Mouse (Mus musculus) liver, embryonic 11.5 days (tissue): ENCODE measurements around the gene Atg4a. TPM values are rescaled to one million over a fixed set of nuclear protein-coding genes. Genes with fewer than 3 reads are reported as not detected.

Experiments
- ATAC-seq: fragments of 200-750 bp; cut with Nextera tagmentation; replicated peaks from 2 replicates; pipeline ENCODE4 v1.8.0; 2017; ENCODE audit warnings: moderate number of reproducible peaks, mild to moderate bottlenecking, moderate TSS enrichment, moderate library complexity; ENCODE audit not compliant: low FRiP score
- DNase-seq: peaks from one replicate; pipeline ENCODE4 v3.0.0-alpha.2; 2017; ENCODE audit warnings: low spot score
- H3K27ac ChIP-seq: fragments of 300-500 bp; sonication (generic); 2 replicates; pipeline ENCODE4 v1.5.1; 2014; ENCODE audit warnings: mild to moderate bottlenecking, low read depth, low read length, control low read depth
- H3K27me3 ChIP-seq: fragments of 300-500 bp; sonication (generic); replicated peaks from 2 replicates; pipeline ENCODE4 v1.6.1; 2014; ENCODE audit warnings: low read length, mixed read lengths; ENCODE audit not compliant: control insufficient read depth, insufficient read depth
- H3K36me3 ChIP-seq: fragments of 300-500 bp; sonication (generic); 2 replicates; pipeline ENCODE4 v1.6.1; 2014; ENCODE audit warnings: mild to moderate bottlenecking, low read length, moderate library complexity, mixed read lengths; ENCODE audit not compliant: control insufficient read depth, insufficient read depth
- H3K4me1 ChIP-seq: fragments of 300-500 bp; sonication (generic); replicated peaks from 2 replicates; pipeline ENCODE4 v1.6.1; 2014; ENCODE audit warnings: low read length, mixed read lengths; ENCODE audit not compliant: control insufficient read depth, insufficient read depth
- H3K4me2 ChIP-seq: fragments of 300-500 bp; sonication (generic); 2 replicates; pipeline ENCODE4 v1.6.1; 2014; ENCODE audit warnings: mild to moderate bottlenecking, control low read depth, moderate library complexity
- H3K4me3 ChIP-seq: fragments of 300-500 bp; sonication (generic); 2 replicates; pipeline ENCODE4 v1.5.1; 2014; ENCODE audit warnings: low read depth, low read length, control low read depth
- H3K9ac ChIP-seq: fragments of 300-500 bp; sonication (generic); 2 replicates; pipeline ENCODE4 v1.6.1; 2014; ENCODE audit warnings: low read depth, low read length, control low read depth
- H3K9me3 ChIP-seq: fragments of 300-500 bp; sonication (generic); 2 replicates; pipeline ENCODE4 v1.6.1; 2016; ENCODE audit warnings: low read length, inconsistent platforms, mixed read lengths; ENCODE audit not compliant: control insufficient read depth
- WGBS: fragments of 180-500 bp; shearing (Covaris S2); extraction: QIAGEN DNeasy Blood & Tissue Kit; methylation state at CpG from one replicate; pipeline ENCODE4 v1.1.7; 2014; 5-methylcytosine and 5-hydroxymethylcytosine counted together
- polyA plus RNA-seq: library from polyadenylated mRNA; unstranded; fragments of >200 nt; fragmentation: Nextera tagmentation; extraction: Ambion mirVana; gene quantifications from 2 replicates; pipeline ENCODE4 v1.2.1, GENCODE M21; 2014

Atg4a gene
- polyA plus RNA-seq, 1 experiment from 2014 or later, result 19.6 TPM

DNA sequence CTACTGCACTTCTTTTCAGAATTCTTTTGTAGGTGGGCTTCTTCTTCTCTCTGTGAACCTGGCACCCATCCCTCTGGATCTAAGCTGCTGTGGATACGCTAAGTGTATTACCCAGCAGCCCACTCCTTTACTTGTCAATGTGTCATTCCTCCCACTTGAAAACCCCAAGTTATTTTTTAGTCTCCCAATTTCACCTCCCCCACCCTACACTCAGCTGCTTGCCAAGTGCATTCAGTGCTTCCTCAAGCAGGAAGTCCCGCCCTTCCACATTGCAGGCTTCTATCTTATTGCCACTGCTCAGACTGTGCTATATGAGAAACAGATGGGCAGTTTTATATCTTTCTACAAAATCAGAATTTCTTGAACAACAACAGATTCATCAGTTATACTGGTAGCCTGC, 22.8 kb downstream of the Atg4a start:
- WGBS, result 63% methylated on average over 2 of the region's 2 CpGs
- Histone ChIP-seq H3K9me3 (no peaks in the 10 kb centered on the region), H3K27me3 (peaks cover 24% of the 10 kb centered on the region), H3K36me3 (no peaks in the 10 kb centered on the region), H3K4me2 (no peak overlapping the region), H3K4me3 (no peak overlapping the region), H3K27ac (no peak overlapping the region), H3K9ac (no peak overlapping the region), H3K4me1 (no peaks in the 10 kb centered on the region)
- no peak for ATAC-seq
- no peak for DNase-seq

DNA sequence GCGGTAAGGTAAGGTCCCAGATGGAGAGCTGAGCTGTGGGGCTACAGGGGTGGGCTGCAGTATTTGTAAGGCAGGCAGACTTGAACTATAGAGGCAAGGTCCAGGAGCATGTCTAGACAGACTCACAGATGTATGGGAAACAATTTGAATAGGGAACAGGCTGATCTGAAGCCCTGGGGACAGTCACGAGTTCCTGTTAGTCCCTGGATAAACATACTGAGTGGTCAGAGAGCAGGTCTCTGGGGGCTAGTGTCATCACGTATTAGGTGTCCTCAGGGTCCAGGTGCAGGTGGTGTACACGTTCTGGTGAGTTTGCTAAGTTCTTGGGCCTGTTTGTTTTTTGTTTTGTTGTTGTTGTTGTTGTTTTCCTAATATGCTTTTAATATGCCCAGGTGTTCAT, 23.5 kb downstream of the Atg4a start:
- Histone ChIP-seq H3K4me2 (no peak overlapping the region), H3K27me3 (peaks cover 24% of the 10 kb centered on the region), H3K27ac (no peak overlapping the region), H3K9ac (no peak overlapping the region), H3K4me3 (no peak overlapping the region), H3K4me1 (no peaks in the 10 kb centered on the region), H3K9me3 (no peaks in the 10 kb centered on the region), H3K36me3 (no peaks in the 10 kb centered on the region)
- no peak for ATAC-seq
- WGBS, result 65% methylated on average over 4 of the region's 4 CpGs
- no peak for DNase-seq

DNA sequence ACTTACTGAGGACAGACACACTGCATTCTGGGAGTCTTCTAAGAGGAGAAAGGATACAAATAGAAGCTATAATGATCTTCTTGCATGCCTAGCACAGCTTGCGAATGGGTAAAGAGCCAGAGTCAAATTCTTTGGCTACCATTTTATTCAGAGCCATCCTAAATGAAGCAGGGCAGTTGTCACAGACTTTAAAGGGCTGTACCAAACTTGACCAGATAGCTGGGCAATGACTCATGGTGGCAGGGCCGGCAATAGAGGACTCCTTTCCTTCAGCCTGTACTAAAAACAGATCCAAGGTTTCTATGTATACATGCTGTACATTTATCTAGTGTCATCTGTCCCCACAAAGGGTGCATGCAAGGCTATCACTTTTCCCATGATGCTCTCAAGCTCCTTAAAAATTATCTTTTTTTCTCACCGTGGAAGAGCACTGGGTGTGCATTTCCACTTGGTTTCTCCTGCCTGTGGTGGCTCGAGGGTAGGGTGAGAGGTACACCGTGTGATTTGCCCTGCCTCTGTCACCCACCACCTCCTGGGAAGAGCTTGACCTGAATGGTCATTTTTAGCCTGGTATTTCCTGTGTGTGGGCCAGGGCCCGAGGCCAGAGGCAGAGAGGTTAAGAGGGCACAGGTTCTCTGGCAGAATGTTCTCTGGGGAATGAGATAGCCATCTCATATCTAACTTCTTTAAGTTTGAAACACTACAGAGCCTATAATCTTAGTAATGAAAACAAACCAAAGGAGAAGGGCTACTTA, 26.7 kb downstream of the Atg4a start:
- ATAC-seq (no peak; the same call in 1 of the 2 replicates), DNase-seq (no peak)
- Histone ChIP-seq H3K4me2 (no peak overlapping the region), H3K4me1 (no peaks in the 10 kb centered on the region), H3K27me3 (peaks cover 15% of the 10 kb centered on the region), H3K27ac (no peak overlapping the region), H3K9ac (no peak overlapping the region), H3K36me3 (no peaks in the 10 kb centered on the region), H3K9me3 (no peaks in the 10 kb centered on the region), H3K4me3 (no peak overlapping the region)
- WGBS, result 41% methylated on average over 6 of the region's 6 CpGs

DNA sequence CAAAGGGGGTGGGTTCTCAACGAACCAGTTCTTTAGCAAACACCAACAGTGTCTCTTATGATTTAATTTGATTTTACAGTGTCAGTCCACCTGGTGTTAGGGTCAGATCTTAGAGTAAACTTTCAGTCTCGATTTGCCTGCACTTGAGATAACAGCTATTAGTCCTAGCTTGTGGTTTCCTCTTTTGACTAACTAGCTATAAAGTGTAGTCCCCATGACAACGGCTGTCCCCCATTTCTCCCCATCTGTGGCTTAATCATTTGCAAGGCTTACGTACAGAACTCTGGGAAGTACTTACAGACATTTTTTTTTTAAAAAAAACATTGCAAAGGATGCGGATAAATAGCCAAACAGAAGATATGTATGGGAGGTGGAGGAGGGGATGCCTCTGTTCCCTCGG, 28.1 kb downstream of the Atg4a start:
- Histone ChIP-seq H3K9me3 (no peaks in the 10 kb centered on the region), H3K4me1 (no peaks in the 10 kb centered on the region), H3K9ac (no peak overlapping the region), H3K27ac (no peak overlapping the region), H3K4me2 (no peak overlapping the region), H3K27me3 (peaks cover 16% of the 10 kb centered on the region), H3K36me3 (no peaks in the 10 kb centered on the region), H3K4me3 (no peak overlapping the region)
- WGBS, result 55% methylated on average over 6 of the region's 6 CpGs
- DNase-seq, result no peak
- no peak for ATAC-seq

DNA sequence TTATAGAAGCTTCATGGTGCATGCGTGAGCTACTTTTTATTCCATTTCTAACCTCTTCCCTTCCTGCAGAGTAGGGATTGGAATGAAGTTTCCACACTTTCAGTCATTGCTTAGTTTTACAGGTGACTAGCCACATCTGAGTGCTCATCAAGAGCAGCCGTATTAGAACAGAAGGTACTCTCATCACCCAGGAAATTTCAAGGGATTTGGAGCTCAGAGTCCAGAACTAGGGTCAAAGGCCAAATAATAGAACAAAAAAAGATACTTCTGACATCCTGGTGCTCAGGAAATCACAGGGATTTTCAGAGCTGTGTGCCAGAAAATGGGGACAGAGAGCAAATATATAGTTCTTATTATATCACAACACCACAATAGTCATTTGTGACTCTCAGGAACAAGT, 28.5 kb downstream of the Atg4a start:
- Histone ChIP-seq H3K36me3 (no peaks in the 10 kb centered on the region), H3K9me3 (no peaks in the 10 kb centered on the region), H3K4me2 (no peak overlapping the region), H3K9ac (no peak overlapping the region), H3K27me3 (peaks cover 13% of the 10 kb centered on the region), H3K4me1 (no peaks in the 10 kb centered on the region), H3K27ac (no peak overlapping the region), H3K4me3 (no peak overlapping the region)
- 88% methylated on average over 2 of the region's 2 CpGs for WGBS
- no peak for DNase-seq
- ATAC-seq, result no peak

DNA sequence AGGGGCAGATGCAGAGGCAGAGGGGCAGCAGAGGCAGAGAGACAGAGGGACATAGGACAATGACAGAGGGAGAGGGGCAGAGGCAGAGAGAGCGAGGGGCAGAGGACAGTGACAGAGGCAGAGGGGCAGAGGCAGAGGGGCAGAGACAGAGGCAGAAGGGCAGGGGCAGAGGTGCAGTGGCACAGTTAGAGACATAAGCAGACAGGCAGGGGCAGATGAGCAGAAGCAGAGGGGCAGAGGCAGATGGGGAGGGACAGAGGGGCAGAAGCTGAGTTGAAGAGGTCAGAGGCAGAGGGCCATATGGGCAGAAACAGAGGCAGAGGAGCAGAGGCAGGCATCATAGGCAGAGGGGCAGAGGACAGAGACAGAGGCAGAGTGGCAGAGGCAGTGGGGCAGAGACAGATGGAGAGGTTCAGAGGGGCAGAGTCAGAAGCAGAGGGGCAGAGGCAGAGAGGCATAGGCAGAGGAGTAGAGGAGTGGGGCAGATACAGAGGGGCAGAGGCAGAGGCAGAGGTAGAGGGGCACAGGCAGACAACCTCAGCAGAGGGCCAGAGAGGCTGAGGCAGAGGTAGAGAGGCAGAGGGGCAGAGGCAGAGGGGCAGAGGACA, 40.3 kb downstream of the Atg4a start:
- no peaks in the 10 kb centered on the region for H3K4me1 ChIP-seq
- H3K9ac ChIP-seq, result no peak overlapping the region
- H3K27me3 ChIP-seq, result peaks cover 16% of the 10 kb centered on the region
- no peak overlapping the region for H3K27ac ChIP-seq
- peak; percentile 51; the same call in 1 of the 2 replicates for ATAC-seq
- no peaks in the 10 kb centered on the region for H3K36me3 ChIP-seq
- 82% methylated on average over 1 of the region's 1 CpGs for WGBS
- H3K4me2 ChIP-seq, result no peak overlapping the region
- DNase-seq, result no peak
- H3K9me3 ChIP-seq, result no peaks in the 10 kb centered on the region
- no peak overlapping the region for H3K4me3 ChIP-seq

DNA sequence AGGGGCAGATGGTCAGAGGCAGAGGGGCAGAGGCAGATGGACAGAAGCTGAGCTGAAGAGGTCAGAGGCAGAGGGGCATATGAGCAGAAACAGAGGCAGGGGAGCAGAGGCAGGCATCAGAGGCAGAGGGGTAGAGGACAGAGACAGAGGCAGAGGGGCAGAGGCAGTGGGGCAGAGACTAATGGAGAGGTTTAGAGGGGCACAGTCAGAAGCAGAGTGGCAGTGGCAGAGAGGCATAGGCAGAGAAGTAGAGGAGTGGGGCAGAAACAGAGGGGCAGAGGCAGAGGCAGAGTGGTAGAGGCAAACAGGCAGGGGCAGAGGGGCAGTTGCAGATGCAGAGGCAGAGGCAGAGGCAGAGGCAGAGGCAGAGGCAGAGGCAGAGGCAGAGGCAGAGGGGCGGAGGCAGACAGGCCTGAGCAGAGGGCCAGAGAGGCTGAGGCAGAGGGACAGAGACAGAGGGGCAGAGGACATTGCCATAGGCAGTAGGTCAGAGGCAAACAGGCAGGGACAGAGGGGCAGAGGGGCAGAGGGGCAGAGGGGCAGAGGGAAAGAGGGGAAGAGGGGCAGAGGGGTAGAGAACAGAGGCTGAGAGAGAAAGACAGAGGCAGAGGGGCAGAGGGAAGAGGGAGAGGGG, 41.3 kb downstream of the Atg4a start:
- no peak overlapping the region for H3K27ac ChIP-seq
- H3K36me3 ChIP-seq, result no peaks in the 10 kb centered on the region
- H3K4me3 ChIP-seq, result no peak overlapping the region
- 57% methylated on average over 1 of the region's 1 CpGs for WGBS
- H3K27me3 ChIP-seq, result peaks cover 14% of the 10 kb centered on the region
- no peak overlapping the region for H3K4me2 ChIP-seq
- no peak overlapping the region for H3K9ac ChIP-seq
- no peaks in the 10 kb centered on the region for H3K4me1 ChIP-seq
- no peaks in the 10 kb centered on the region for H3K9me3 ChIP-seq
- DNase-seq, result no peak
- no peak for ATAC-seq

DNA sequence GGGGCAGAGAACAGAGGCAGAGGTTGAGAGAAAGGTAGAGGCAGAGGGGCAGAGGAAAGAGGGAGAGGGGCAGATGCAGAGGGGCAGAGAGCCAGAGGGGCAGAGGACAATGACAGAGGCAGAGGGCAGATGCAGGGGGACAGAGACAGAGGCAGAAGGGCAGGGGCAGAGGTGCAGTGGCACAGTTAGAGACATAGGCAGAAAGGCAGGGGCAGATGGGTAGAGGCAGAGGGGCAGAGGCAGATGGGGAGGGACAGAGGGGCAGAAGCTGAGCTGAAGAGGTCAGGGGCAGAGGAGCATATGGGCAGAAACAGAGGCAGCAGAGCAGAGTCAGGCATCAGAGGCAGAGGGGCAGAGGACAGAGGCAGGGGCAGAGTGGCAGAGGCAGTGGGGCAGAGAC, 42.2 kb downstream of the Atg4a start:
- H3K9me3 ChIP-seq, result no peaks in the 10 kb centered on the region
- no peak overlapping the region for H3K9ac ChIP-seq
- ATAC-seq (no peak), DNase-seq (no peak)
- H3K27ac ChIP-seq, result no peak overlapping the region
- H3K27me3 ChIP-seq, result peaks cover 10% of the 10 kb centered on the region
- no peaks in the 10 kb centered on the region for H3K36me3 ChIP-seq
- H3K4me3 ChIP-seq, result no peak overlapping the region
- H3K4me2 ChIP-seq, result no peak overlapping the region
- H3K4me1 ChIP-seq, result no peaks in the 10 kb centered on the region

DNA sequence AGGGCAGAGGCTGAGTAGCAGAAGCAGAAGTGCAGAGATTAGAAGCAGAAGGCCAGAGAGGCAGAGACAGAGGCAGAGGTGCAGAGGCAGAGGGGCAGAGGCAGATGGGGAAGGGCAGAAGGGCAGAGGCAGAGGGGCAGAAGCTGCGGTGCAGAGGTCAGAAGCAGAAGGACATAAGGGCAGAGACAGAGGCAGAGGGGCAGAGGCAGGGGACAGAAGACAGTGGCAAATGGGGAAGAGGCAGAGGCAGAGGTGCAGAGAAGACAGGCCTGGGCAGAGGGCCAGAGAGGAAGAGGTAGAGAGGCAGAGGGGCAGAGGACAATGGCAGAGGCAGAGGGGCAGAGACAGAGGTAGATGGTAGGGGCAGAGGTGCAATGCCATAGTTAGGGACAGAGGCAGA, 193.0 kb downstream of the Atg4a start:
- WGBS, result 68% methylated on average over 1 of the region's 1 CpGs
- Histone ChIP-seq H3K27me3 (peaks cover 10% of the 10 kb centered on the region), H3K4me3 (no peak overlapping the region), H3K9ac (no peak overlapping the region), H3K4me2 (no peak overlapping the region), H3K9me3 (no peaks in the 10 kb centered on the region), H3K36me3 (no peaks in the 10 kb centered on the region), H3K27ac (no peak overlapping the region), H3K4me1 (no peaks in the 10 kb centered on the region)
- ATAC-seq, result no peak
- DNase-seq, result no peak
